Mouse (Mus musculus) testis, adult 2 months (tissue): ENCODE measurements around the gene Maml3.

Source experiments
- CTCF ChIP-seq: fragments of 200-500 bp; IDR thresholded peaks from 2 replicates; pipeline ENCODE4 v1.5.1; 2012; ENCODE audit warnings: low read depth, mild to moderate bottlenecking, inconsistent platforms, low read length, moderate library complexity; ENCODE audit not compliant: control insufficient read depth, insufficient read depth, insufficient replicate concordance
- POLR2A ChIP-seq: fragments of 200-500 bp; IDR thresholded peaks from 2 replicates; pipeline ENCODE4 v1.6.1; 2012; ENCODE audit warnings: low read depth, mild to moderate bottlenecking, inconsistent platforms, low read length, moderate library complexity; ENCODE audit not compliant: control insufficient read depth

DNA sequence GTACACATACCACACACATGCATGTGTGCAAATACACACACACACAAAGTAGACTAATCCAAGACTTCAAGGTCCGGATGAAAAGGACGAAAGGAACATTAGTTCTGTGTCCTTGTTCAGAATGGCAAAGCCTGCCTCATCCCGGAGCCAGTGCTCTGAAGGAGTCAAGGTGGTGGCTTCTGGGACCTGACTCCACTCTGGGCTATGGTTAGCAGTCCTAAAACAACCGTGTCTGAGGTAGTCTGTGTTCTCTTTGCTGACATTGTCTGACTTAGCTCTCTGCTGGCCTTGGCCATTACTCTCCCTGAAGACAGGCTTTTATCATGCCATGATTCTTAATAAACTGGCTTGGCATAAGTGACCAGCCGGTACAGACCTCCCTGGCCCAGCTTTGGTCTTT is 445.5 kb downstream of the Maml3 start:
- TF ChIP-seq POLR2A (no peak), CTCF (no peak)
